ENCODE assay signal across 12 mouse cellular contexts in the genomic region with DNA sequence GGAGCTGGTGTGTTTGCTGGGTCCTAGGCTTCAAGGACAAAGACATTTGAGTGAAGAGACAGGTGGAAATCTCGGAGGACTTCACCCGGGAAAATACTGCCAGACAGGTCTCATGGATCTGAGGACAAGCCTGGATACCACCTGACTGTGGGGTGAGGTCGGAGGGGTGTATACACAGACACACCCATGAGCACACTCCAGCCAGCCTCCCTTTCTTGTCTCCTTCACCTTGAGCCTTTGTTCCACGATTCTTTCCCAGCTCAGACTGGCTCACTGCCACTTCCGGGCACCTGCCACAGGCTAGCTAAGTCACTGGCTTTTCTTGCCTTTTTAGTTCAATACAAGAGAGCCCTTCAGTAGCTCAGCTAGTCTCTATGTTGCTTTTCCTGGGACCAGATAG. TPM values are rescaled to one million over a fixed set of nuclear protein-coding genes. Genes with fewer than 3 reads are reported as not detected.
A peak's percentile ranks its signal among the peaks of the same experiment; 100 is the strongest.
DNase-seq lines count a peak whose midpoint lies in the region; ATAC-seq and TF ChIP-seq lines count a peak whose summit lies in the region.
"Had no signal": no experiment of that assay in that cellular context is flagged by ENCODE, and none has a peak within 500 bp of the region (broad histone marks: within the 10 kb centered on the region; RNA-seq: fewer than 3 reads in every experiment).

No protein-coding gene starts in this region.

- H3K4me3 ChIP-seq in kidney, adult 2 months (ENCODE audit: insufficient read depth, low read depth, low read length): no peak overlapping the region
- no peak overlapping the region for H3K4me3 ChIP-seq in midbrain, embryonic 13.5 days (replicated peaks)
- H3K4me3 ChIP-seq in midbrain, embryonic 11.5 days (ENCODE audit: low read depth, low read length): no peak overlapping the region
- no peak overlapping the region for H3K4me3 ChIP-seq in embryonic fibroblast, embryonic 13.5 days (ENCODE audit: insufficient read depth, low read length)
- H3K4me3 ChIP-seq in stomach, postnatal 0 days (ENCODE audit: low read depth, low read length): no peak overlapping the region
- H3K4me3 ChIP-seq: hindbrain, embryonic 10.5 days had no signal

- WGBS in kidney, adult 2 months: 43% methylated on average over 5 of the region's 5 CpGs
- WGBS in midbrain, embryonic 13.5 days: 67% methylated on average over 5 of the region's 5 CpGs
- 75% methylated on average over 5 of the region's 5 CpGs for WGBS in midbrain, embryonic 11.5 days
- WGBS in stomach, postnatal 0 days: 44% methylated on average over 5 of the region's 5 CpGs

- peak overlapping the region; percentile 29; the same call in 1 of the 2 replicates for H3K9ac ChIP-seq in midbrain, embryonic 13.5 days (replicated peaks)
- H3K9ac ChIP-seq in midbrain, embryonic 11.5 days (ENCODE audit: low read length): no peak overlapping the region
- no peak overlapping the region for H3K9ac ChIP-seq in stomach, postnatal 0 days (ENCODE audit: low read length)
- H3K9ac ChIP-seq: liver, embryonic 14.5 days had no signal

- no peak for ATAC-seq in midbrain, embryonic 13.5 days
- no peak for ATAC-seq in midbrain, embryonic 11.5 days (ENCODE audit: low FRiP score)
- peak; percentile 81 for ATAC-seq in stomach, postnatal 0 days (ENCODE audit: low FRiP score, low TSS enrichment)

- no peak for TF ChIP-seq CTCF in kidney, adult 2 months (conservative IDR thresholded peaks at IDR 0.05; ENCODE audit: insufficient read depth, insufficient read length, low read depth, low read length)
- no peak for TF ChIP-seq CTCF in embryonic fibroblast, embryonic 13.5 days (IDR thresholded peaks at IDR 0.05; ENCODE audit: borderline replicate concordance, insufficient read depth, low read length)
- TF ChIP-seq CTCF in stomach, postnatal 0 days (IDR thresholded peaks at IDR 0.05; ENCODE audit: low read depth): no peak

- H3K4me2 ChIP-seq in midbrain, embryonic 13.5 days (replicated peaks): no peak overlapping the region
- no peak overlapping the region for H3K4me2 ChIP-seq in midbrain, embryonic 11.5 days
- peak overlapping the region; percentile 9; the same call in 1 of the 2 replicates for H3K4me2 ChIP-seq in stomach, postnatal 0 days (replicated peaks; ENCODE audit: low read depth)

- TF ChIP-seq POLR2A in kidney, adult 2 months (IDR thresholded peaks at IDR 0.05; ENCODE audit: low read depth, low read length): no peak
- TF ChIP-seq POLR2A in embryonic fibroblast, embryonic 13.5 days (IDR thresholded peaks at IDR 0.05; ENCODE audit: low read depth, low read length): no peak

- no peaks in the 10 kb centered on the region for H3K36me3 ChIP-seq in kidney, adult 2 months (ENCODE audit: control insufficient read depth, insufficient read depth, low read length)
- H3K36me3 ChIP-seq in midbrain, embryonic 13.5 days: no peaks in the 10 kb centered on the region
- no peaks in the 10 kb centered on the region for H3K36me3 ChIP-seq in midbrain, embryonic 11.5 days (ENCODE audit: control insufficient read depth, insufficient read depth, low read length)
- H3K36me3 ChIP-seq in stomach, postnatal 0 days (ENCODE audit: control insufficient read depth, insufficient read depth, low read length): no peaks in the 10 kb centered on the region
- H3K36me3 ChIP-seq: hindbrain, embryonic 10.5 days had no signal

- H3K9me3 ChIP-seq in midbrain, embryonic 13.5 days: no peaks in the 10 kb centered on the region
- no peaks in the 10 kb centered on the region for H3K9me3 ChIP-seq in midbrain, embryonic 11.5 days (ENCODE audit: control insufficient read depth, low read length)
- H3K9me3 ChIP-seq in stomach, postnatal 0 days (ENCODE audit: control insufficient read depth, low read length): no peaks in the 10 kb centered on the region
- H3K9me3 ChIP-seq: hindbrain, embryonic 10.5 days had no signal

- H3K27ac ChIP-seq in kidney, adult 2 months (ENCODE audit: insufficient read depth, low read depth, low read length): peak overlapping the region; percentile 26
- no peak overlapping the region for H3K27ac ChIP-seq in midbrain, embryonic 13.5 days
- no peak overlapping the region for H3K27ac ChIP-seq in midbrain, embryonic 11.5 days (ENCODE audit: low read depth, low read length)
- H3K27ac ChIP-seq in embryonic fibroblast, embryonic 13.5 days (ENCODE audit: insufficient read depth, low read length): peak overlapping the region; percentile 10; the same call in 1 of the 2 replicates
- H3K27ac ChIP-seq in stomach, postnatal 0 days (replicated peaks): peak overlapping the region; percentile 84
- H3K27ac ChIP-seq: hindbrain, embryonic 10.5 days; liver, embryonic 14.5 days had no signal

- H3K4me1 ChIP-seq in kidney, adult 2 months (ENCODE audit: control insufficient read depth, insufficient read depth, low read length): peaks cover 14% of the 10 kb centered on the region
- peaks cover 47% of the 10 kb centered on the region for H3K4me1 ChIP-seq in midbrain, embryonic 13.5 days (replicated peaks)
- peaks cover 8% of the 10 kb centered on the region for H3K4me1 ChIP-seq in midbrain, embryonic 11.5 days (ENCODE audit: control insufficient read depth, insufficient read depth, low read length)
- H3K4me1 ChIP-seq in embryonic fibroblast, embryonic 13.5 days (ENCODE audit: control insufficient read depth, insufficient read depth, low read length): peaks cover 4% of the 10 kb centered on the region; the same call in 1 of the 2 replicates
- H3K4me1 ChIP-seq in stomach, postnatal 0 days (replicated peaks; ENCODE audit: control insufficient read depth, insufficient read depth): peaks cover 19% of the 10 kb centered on the region

- H3K27me3 ChIP-seq in kidney, adult 2 months (replicated peaks; ENCODE audit: control insufficient read depth, insufficient read depth, low read length): no peaks in the 10 kb centered on the region
- peaks cover 5% of the 10 kb centered on the region; the same call in 1 of the 2 replicates for H3K27me3 ChIP-seq in midbrain, embryonic 13.5 days
- H3K27me3 ChIP-seq in midbrain, embryonic 11.5 days (ENCODE audit: control insufficient read depth, insufficient read depth, low read length): no peaks in the 10 kb centered on the region
- no peaks in the 10 kb centered on the region for H3K27me3 ChIP-seq in stomach, postnatal 0 days (ENCODE audit: control insufficient read depth, insufficient read depth, low read length)

- no peak for DNase-seq in kidney, adult 2 months
- no peak for DNase-seq in kidney, postnatal 4 days
- DNase-seq in midbrain, embryonic 11.5 days (ENCODE audit: low spot score, missing footprints): no peak
- peak; percentile 91 for DNase-seq in stomach, postnatal 0 days (ENCODE audit: low spot score)
- no peak for DNase-seq in thymus, adult 18-20 months
- DNase-seq: heart, adult 18-20 months; thymus, postnatal 4 days had no signal

- TF ChIP-seq EP300 in stomach, postnatal 0 days (optimal IDR thresholded peaks at IDR 0.05): no peak

RNA-seq across cellular contexts. Expression of a gene that starts 9.6 kb away (rescaled TPM):
- polyA plus RNA-seq in kidney, adult 2 months (2012; rRNA removed): 37.0 and 37.2 TPM in 2 replicates
- 18.2 and 19.2 TPM in 2 replicates for polyA plus RNA-seq in midbrain, embryonic 13.5 days (2015; fragmentation: Nextera tagmentation; extraction: Ambion mirVana)
- polyA plus RNA-seq in midbrain, embryonic 11.5 days (2014; fragmentation: Nextera tagmentation; extraction: Ambion mirVana): 14.7 and 15.2 TPM in 2 replicates
- polyA plus RNA-seq in embryonic fibroblast, embryonic 13.5 days (2011; ENCODE audit: insufficient read length, low read depth, missing spikeins): 8.8 and 9.7 TPM in 2 replicates
- polyA plus RNA-seq in stomach, postnatal 0 days (2015; fragmentation: Nextera tagmentation; extraction: Ambion mirVana): 6.9 and 8.1 TPM in 2 replicates

RNA-seq across cellular contexts. Expression of a gene that starts 36.0 kb away (rescaled TPM):
- polyA plus RNA-seq in kidney, adult 2 months (2012; rRNA removed): 33.4 and 34.1 TPM in 2 replicates
- polyA plus RNA-seq in midbrain, embryonic 13.5 days (2015; fragmentation: Nextera tagmentation; extraction: Ambion mirVana): 5.3 and 5.5 TPM in 2 replicates
- 4.2 and 5.0 TPM in 2 replicates for polyA plus RNA-seq in midbrain, embryonic 11.5 days (2014; fragmentation: Nextera tagmentation; extraction: Ambion mirVana)
- polyA plus RNA-seq in embryonic fibroblast, embryonic 13.5 days (2011; ENCODE audit: insufficient read length, low read depth, missing spikeins): 11.7 and 13.0 TPM in 2 replicates
- polyA plus RNA-seq in stomach, postnatal 0 days (2015; fragmentation: Nextera tagmentation; extraction: Ambion mirVana): 13.5 and 15.2 TPM in 2 replicates

RNA-seq across cellular contexts. Expression of a gene that starts 48.7 kb away (rescaled TPM):
- not detected in 2 replicates for polyA plus RNA-seq in kidney, adult 2 months (2012; rRNA removed)
- polyA plus RNA-seq in midbrain, embryonic 13.5 days (2015; fragmentation: Nextera tagmentation; extraction: Ambion mirVana): not detected in 2 replicates
- not detected in 2 replicates for polyA plus RNA-seq in midbrain, embryonic 11.5 days (2014; fragmentation: Nextera tagmentation; extraction: Ambion mirVana)
- polyA plus RNA-seq in embryonic fibroblast, embryonic 13.5 days (2011; ENCODE audit: insufficient read length, low read depth, missing spikeins): not detected in 2 replicates
- polyA plus RNA-seq in stomach, postnatal 0 days (2015; fragmentation: Nextera tagmentation; extraction: Ambion mirVana): not detected in 2 replicates
- polyA plus RNA-seq: hindbrain, embryonic 10.5 days; kidney, embryonic 14.5 days; liver, embryonic 14.5 days had no signal

RNA-seq across cellular contexts. Expression of a gene that starts 59.7 kb away (rescaled TPM):
- polyA plus RNA-seq in kidney, adult 2 months (2012; rRNA removed): 6.2 and 7.0 TPM in 2 replicates
- polyA plus RNA-seq in midbrain, embryonic 13.5 days (2015; fragmentation: Nextera tagmentation; extraction: Ambion mirVana): 1.7 and 2.4 TPM in 2 replicates
- 3.6 and 4.5 TPM in 2 replicates for polyA plus RNA-seq in midbrain, embryonic 11.5 days (2014; fragmentation: Nextera tagmentation; extraction: Ambion mirVana)
- 9.0 and 9.3 TPM in 2 replicates for polyA plus RNA-seq in embryonic fibroblast, embryonic 13.5 days (2011; ENCODE audit: insufficient read length, low read depth, missing spikeins)
- polyA plus RNA-seq in stomach, postnatal 0 days (2015; fragmentation: Nextera tagmentation; extraction: Ambion mirVana): 2.0 TPM in 2 replicates

Comparison
In these comparisons a context has a peak if more than half of its experiments do, and no peak if none do; other contexts are left out.
1. H3K27ac ChIP-seq: peak in kidney, adult 2 months (single experiment), embryonic fibroblast, embryonic 13.5 days (single experiment) and stomach, postnatal 0 days (single experiment); none in midbrain, embryonic 13.5 days (single experiment) and midbrain, embryonic 11.5 days (single experiment).